Mouse (Mus musculus) liver, embryonic 12.5 days (tissue): ENCODE data around the gene Tnk1. TPM values are rescaled to one million over a fixed set of nuclear protein-coding genes. Genes with fewer than 3 reads are reported as not detected.

Experiments used
- ATAC-seq: fragments of 200-750 bp; cut with Nextera tagmentation; 2 replicates; pipeline ENCODE4 v1.8.0; 2017; ENCODE audit warnings: moderate number of reproducible peaks, mild to moderate bottlenecking, moderate library complexity
- H3K27ac ChIP-seq: fragments of 300-500 bp; sonication (generic); 2 replicates; pipeline ENCODE4 v1.5.1; 2016; ENCODE audit warnings: mild to moderate bottlenecking
- H3K27me3 ChIP-seq: fragments of 300-500 bp; sonication (generic); replicated peaks from 2 replicates; pipeline ENCODE4 v1.6.1; 2016; ENCODE audit warnings: mild to moderate bottlenecking, moderate library complexity
- H3K36me3 ChIP-seq: fragments of 300-500 bp; sonication (generic); 2 replicates; pipeline ENCODE4 v1.6.1; 2016; ENCODE audit warnings: mild to moderate bottlenecking, moderate library complexity
- H3K4me1 ChIP-seq: fragments of 300-500 bp; sonication (generic); 2 replicates; pipeline ENCODE4 v1.6.1; 2016
- H3K4me2 ChIP-seq: fragments of 300-500 bp; sonication (generic); 2 replicates; pipeline ENCODE4 v1.6.1; 2016; ENCODE audit warnings: mild to moderate bottlenecking, moderate library complexity
- H3K4me3 ChIP-seq: fragments of 300-500 bp; sonication (generic); 2 replicates; pipeline ENCODE4 v1.5.1; 2016; ENCODE audit warnings: mild to moderate bottlenecking, moderate library complexity
- H3K9ac ChIP-seq: fragments of 300-500 bp; sonication (generic); 2 replicates; pipeline ENCODE4 v1.6.1; 2016; ENCODE audit warnings: mild to moderate bottlenecking, moderate library complexity
- H3K9me3 ChIP-seq: fragments of 300-500 bp; sonication (generic); replicated peaks from 2 replicates; pipeline ENCODE4 v1.6.1; 2016; ENCODE audit warnings: mild to moderate bottlenecking, moderate library complexity
- WGBS: fragments of 180-500 bp; shearing (Covaris S2); methylation state at CpG from one replicate; pipeline ENCODE4 v1.1.7; 2016; ENCODE audit not compliant: insufficient replicate concordance; 5-methylcytosine and 5-hydroxymethylcytosine counted together
- polyA plus RNA-seq: library from polyadenylated mRNA; unstranded; fragments of >200 nt; fragmentation: Nextera tagmentation; extraction: Ambion mirVana; gene quantifications from 2 replicates; pipeline ENCODE4 v1.2.1, GENCODE M21; 2016

Gene Tnk1
- polyA plus RNA-seq, 1 experiment from 2014 or later, result 1.4 TPM

GRCm38 (mm10) chr11:69853994-69854393 is 4.5 kb downstream of the Tnk1 start:
- WGBS, result 10% methylated on average over 7 of the region's 7 CpGs
- H3K9ac ChIP-seq, result peak overlapping the region; percentile 73

GRCm38 (mm10) chr11:69850754-69851153 is 7.8 kb downstream of the Tnk1 start:
- H3K27ac ChIP-seq, result peak overlapping the region; percentile 99
- H3K4me3 ChIP-seq, result no peak overlapping the region
- 57% methylated on average over 8 of the region's 8 CpGs for WGBS
- H3K9ac ChIP-seq, result no peak overlapping the region
- ATAC-seq, result no peak
- H3K4me2 ChIP-seq, result peak overlapping the region; percentile 10; the same call in 1 of the 2 replicates
- H3K27me3 ChIP-seq, result no peaks in the 10 kb centered on the region
- peaks cover 56% of the 10 kb centered on the region for H3K36me3 ChIP-seq
- H3K4me1 ChIP-seq, result peaks cover 91% of the 10 kb centered on the region
- no peaks in the 10 kb centered on the region for H3K9me3 ChIP-seq

More at GRCm38 (mm10) chr11:69853994-69854393, 4.5 kb downstream of the Tnk1 start:
- Histone ChIP-seq H3K9me3 (no peaks in the 10 kb centered on the region), H3K4me1 (peaks cover 72% of the 10 kb centered on the region), H3K4me3 (peak overlapping the region; percentile 42), H3K27ac (peak overlapping the region; percentile 99), H3K27me3 (peaks cover 25% of the 10 kb centered on the region), H3K4me2 (peak overlapping the region; percentile 72), H3K36me3 (peaks cover 42% of the 10 kb centered on the region)
- peak; percentile 93 for ATAC-seq

- H3K36me3 ChIP-seq, result peaks cover 56% of the 10 kb centered on the region
- 83% methylated on average over 15 of the region's 15 CpGs for WGBS
- peaks cover 91% of the 10 kb centered on the region for H3K4me1 ChIP-seq
Observed at GRCm38 (mm10) chr11:69849884-69850283, 8.6 kb downstream of the Tnk1 start.

GRCm38 (mm10) chr11:69849128-69849527 is 9.4 kb downstream of the Tnk1 start:
- Histone ChIP-seq H3K4me1 (peaks cover 85% of the 10 kb centered on the region), H3K27ac (peak overlapping the region; percentile 99), H3K4me3 (no peak overlapping the region), H3K9me3 (no peaks in the 10 kb centered on the region), H3K27me3 (no peaks in the 10 kb centered on the region), H3K36me3 (peaks cover 56% of the 10 kb centered on the region), H3K4me2 (0 out of 2 replicates have a peak overlapping the region, but pooled peaks have one; percentile 10), H3K9ac (0 out of 2 replicates have a peak overlapping the region, but pooled peaks have one; percentile 8)
- WGBS, result 75% methylated on average over 9 of the region's 9 CpGs
- no peak for ATAC-seq

More at GRCm38 (mm10) chr11:69849884-69850283, 8.6 kb downstream of the Tnk1 start:
- H3K4me2 ChIP-seq, result 0 out of 2 replicates have a peak overlapping the region, but pooled peaks have one; percentile 10
- no peaks in the 10 kb centered on the region for H3K9me3 ChIP-seq
- peak overlapping the region; percentile 99 for H3K27ac ChIP-seq
- no peak overlapping the region for H3K9ac ChIP-seq
- H3K4me3 ChIP-seq, result no peak overlapping the region
- no peak for ATAC-seq
- no peaks in the 10 kb centered on the region for H3K27me3 ChIP-seq

- Histone ChIP-seq H3K4me3 (peak overlapping the region; percentile 73), H3K27ac (peak overlapping the region; percentile 99), H3K27me3 (no peaks in the 10 kb centered on the region), H3K36me3 (peaks cover 54% of the 10 kb centered on the region), H3K4me1 (peaks cover 80% of the 10 kb centered on the region), H3K9ac (peak overlapping the region; percentile 87; the same call in 1 of the 2 replicates), H3K4me2 (peak overlapping the region; percentile 92), H3K9me3 (no peaks in the 10 kb centered on the region)
- WGBS, result 94% methylated on average over 6 of the region's 6 CpGs
- no peak for ATAC-seq
Observed at GRCm38 (mm10) chr11:69848021-69848420, 10.5 kb downstream of the Tnk1 start.

GRCm38 (mm10) chr11:69846738-69847688 is 11.5 kb downstream of the Tnk1 start:
- Histone ChIP-seq H3K4me1 (peaks cover 80% of the 10 kb centered on the region), H3K9ac (peak overlapping the region; percentile 87), H3K4me3 (peak overlapping the region; percentile 73), H3K27me3 (no peaks in the 10 kb centered on the region), H3K9me3 (no peaks in the 10 kb centered on the region), H3K36me3 (peaks cover 44% of the 10 kb centered on the region), H3K27ac (peak overlapping the region; percentile 99), H3K4me2 (peak overlapping the region; percentile 92)
- ATAC-seq, result peak; percentile 67
- WGBS, result 15% methylated on average over 37 of the region's 37 CpGs

- WGBS, result under 1% methylated on average over 38 of the region's 38 CpGs
- Histone ChIP-seq H3K9me3 (no peaks in the 10 kb centered on the region), H3K4me3 (peak within 1 kb of the TSS; percentile 73), H3K36me3 (peaks cover 37% of the 10 kb centered on the region), H3K9ac (peak within 1 kb of the TSS; percentile 87), H3K27ac (peak within 1 kb of the TSS; percentile 99), H3K4me1 (peaks cover 72% of the 10 kb centered on the region), H3K4me2 (peak within 1 kb of the TSS; percentile 92), H3K27me3 (no peaks in the 10 kb centered on the region)
- peak; percentile 90 for ATAC-seq
Observed at GRCm38 (mm10) chr11:69846198-69846680, 12.3 kb downstream of the Tnk1 start, which contains the start of gene Plscr3. Gene Plscr3 (plus strand): TSS chr11:69846376.

- peak overlapping the region; percentile 77 for H3K9ac ChIP-seq
Observed at GRCm38 (mm10) chr11:69838714-69839104, 19.8 kb downstream of the Tnk1 start.

GRCm38 (mm10) chr11:69837952-69838713 is 20.4 kb downstream of the Tnk1 start, which contains the start of gene Tmem256:
Gene Tmem256 (plus strand): TSS chr11:69838514.
- WGBS, result under 1% methylated on average over 34 of the region's 34 CpGs

More at GRCm38 (mm10) chr11:69838714-69839104, 19.8 kb downstream of the Tnk1 start:
- WGBS, result 0% methylated on average over 7 of the region's 7 CpGs
- Histone ChIP-seq H3K4me1 (peaks cover 72% of the 10 kb centered on the region), H3K4me3 (peak overlapping the region; percentile 63), H3K9me3 (no peaks in the 10 kb centered on the region), H3K4me2 (peak overlapping the region; percentile 98), H3K27ac (peak overlapping the region; percentile 80), H3K27me3 (peaks cover 41% of the 10 kb centered on the region), H3K36me3 (0 out of 2 replicates have a peak, but pooled peaks cover 5% of the 10 kb centered on the region)
- peak; percentile 11 for ATAC-seq

GRCm38 (mm10) chr11:69837604-69837951 is 21.0 kb downstream of the Tnk1 start, which contains the start of gene Nlgn2:
Gene Nlgn2 (minus strand): TSS chr11:69837784.
- WGBS, result under 1% methylated on average over 30 of the region's 32 CpGs
- H3K4me1 ChIP-seq, result peaks cover 68% of the 10 kb centered on the region
- ATAC-seq, result peak; percentile 30

More at GRCm38 (mm10) chr11:69837952-69838713, 20.4 kb downstream of the Tnk1 start, which contains the start of gene Tmem256:
- H3K27me3 ChIP-seq, result peaks cover 47% of the 10 kb centered on the region
- H3K4me3 ChIP-seq, result peak within 1 kb of the TSS; percentile 63
- H3K27ac ChIP-seq, result peak within 1 kb of the TSS; percentile 80
- no peaks in the 10 kb centered on the region for H3K9me3 ChIP-seq
- peak within 1 kb of the TSS; percentile 98 for H3K4me2 ChIP-seq
- H3K9ac ChIP-seq, result peak within 1 kb of the TSS; percentile 77
- ATAC-seq, result peak; percentile 85
- peaks cover 73% of the 10 kb centered on the region for H3K4me1 ChIP-seq
- 0 out of 2 replicates have a peak, but pooled peaks cover 5% of the 10 kb centered on the region for H3K36me3 ChIP-seq

More at GRCm38 (mm10) chr11:69837604-69837951, 21.0 kb downstream of the Tnk1 start, which contains the start of gene Nlgn2:
- Histone ChIP-seq H3K9me3 (no peaks in the 10 kb centered on the region), H3K36me3 (0 out of 2 replicates have a peak, but pooled peaks cover 5% of the 10 kb centered on the region), H3K4me3 (peak within 1 kb of the TSS; percentile 63), H3K4me2 (peak within 1 kb of the TSS; percentile 98), H3K9ac (peak within 1 kb of the TSS; percentile 77), H3K27me3 (peaks cover 52% of the 10 kb centered on the region), H3K27ac (peak within 1 kb of the TSS; percentile 80)
